Mouse (Mus musculus) frontal cortex, adult 2 months (tissue): Measurements from ENCODE around the gene Taar7b. TPM values are rescaled to one million over a fixed set of nuclear protein-coding genes. Genes with fewer than 3 reads are reported as not detected.

Source experiments
- DNase-seq, 2 experiments: peaks; one replicate each; pipeline ENCODE4 v3.0.0; 2022; ENCODE audit warnings: low spot score in 1 of 2; ENCODE audit errors: extremely low spot score in 1 of 2
- polyA plus RNA-seq: library from polyadenylated mRNA; depleted of rRNA; stranded (reverse); fragments of >200 nt; gene quantifications from 2 replicates; pipeline ENCODE4 v1.2.3, GENCODE M21; 2012; rRNA removed

Gene Taar7b
- not detected in 2 replicates for polyA plus RNA-seq

- DNase-seq = no peak
These were observed at the start of gene Taar7b for GRCm38 (mm10) chr10:23999639-24000038. Gene Taar7b, plus strand, starts transcription at chr10:23999939.

GRCm38 (mm10) chr10:23951714-23952113 is 48.0 kb upstream of the Taar7b start:
- no peak for DNase-seq

- no peak for DNase-seq
These were observed 40.7 kb upstream of the Taar7b start for GRCm38 (mm10) chr10:23959071-23959470.

- DNase-seq = no peak
These were observed 39.3 kb upstream of the Taar7b start, which contains the start of gene Taar4 for GRCm38 (mm10) chr10:23960444-23960915. Gene Taar4, plus strand, starts transcription at chr10:23960494.

- DNase-seq = no peak
These were observed 36.3 kb upstream of the Taar7b start for GRCm38 (mm10) chr10:23963444-23963843.

- DNase-seq = no peak
These were observed 34.7 kb upstream of the Taar7b start for GRCm38 (mm10) chr10:23964921-23965610.

- no peak for DNase-seq
These were observed 29.0 kb upstream of the Taar7b start, which contains the start of gene Taar5 for GRCm38 (mm10) chr10:23970656-23971165. Gene Taar5, plus strand, starts transcription at chr10:23970706.

GRCm38 (mm10) chr10:23971256-23971655 is 28.5 kb upstream of the Taar7b start:
- no peak for DNase-seq

GRCm38 (mm10) chr10:23977958-23978357 is 21.8 kb upstream of the Taar7b start:
- no peak for DNase-seq

- peak; percentile 25 to 84 for DNase-seq
These were observed 20.6 kb upstream of the Taar7b start for GRCm38 (mm10) chr10:23978901-23979705.

- DNase-seq = no peak
These were observed 14.2 kb upstream of the Taar7b start, which contains the start of gene Taar6 for GRCm38 (mm10) chr10:23985546-23985945. Gene Taar6, minus strand, starts transcription at chr10:23985646.

- DNase-seq = no peak
These were observed 13.3 kb upstream of the Taar7b start for GRCm38 (mm10) chr10:23986419-23986818.

GRCm38 (mm10) chr10:23993381-23993780 is 6.4 kb upstream of the Taar7b start, which contains the start of gene Taar7a:
Gene Taar7a, minus strand, starts transcription at chr10:23993481.
- no peak for DNase-seq

- no peak for DNase-seq
These were observed 6.7 kb downstream of the Taar7b start for GRCm38 (mm10) chr10:24006442-24006841.

GRCm38 (mm10) chr10:24007034-24007433 is 7.3 kb downstream of the Taar7b start:
- DNase-seq = no peak

- DNase-seq = no peak
These were observed 8.4 kb downstream of the Taar7b start for GRCm38 (mm10) chr10:24008143-24008542.

- no peak for DNase-seq
These were observed 27.2 kb downstream of the Taar7b start, which contains the start of gene Taar7d for GRCm38 (mm10) chr10:24026922-24027321. Gene Taar7d, plus strand, starts transcription at chr10:24027222.

- no peak for DNase-seq
These were observed 31.6 kb downstream of the Taar7b start for GRCm38 (mm10) chr10:24031347-24031746.

GRCm38 (mm10) chr10:24037314-24037713 is 37.6 kb downstream of the Taar7b start, which contains the start of gene Taar7e:
Gene Taar7e, plus strand, starts transcription at chr10:24037614.
- no peak for DNase-seq

GRCm38 (mm10) chr10:24040120-24040869 is 40.6 kb downstream of the Taar7b start:
- no peak for DNase-seq
